Mouse (Mus musculus) heart, postnatal 4 days (tissue): ENCODE measurements around the gene H2-T24. TPM values are rescaled to one million over a fixed set of nuclear protein-coding genes. Genes with fewer than 3 reads are reported as not detected.

ENCODE experiments used
- DNase-seq: peaks from one replicate; pipeline ENCODE4 v3.0.0; 2021
- microRNA-seq, 2 experiments: library from miRNA; unstranded; fragments of <30 nt; microRNA quantifications; one replicate each; pipeline ENCODE4 v1.2.0; 2021 to 2022
- total RNA-seq, 2 experiments: library from RNA; stranded (reverse); gene quantifications; 2 replicates each; pipeline ENCODE4 v1.2.3; 2021

H2-T24 gene
- total RNA-seq, 2 experiments from 2014 or later, result 1.1 to 1.6 TPM

DNA sequence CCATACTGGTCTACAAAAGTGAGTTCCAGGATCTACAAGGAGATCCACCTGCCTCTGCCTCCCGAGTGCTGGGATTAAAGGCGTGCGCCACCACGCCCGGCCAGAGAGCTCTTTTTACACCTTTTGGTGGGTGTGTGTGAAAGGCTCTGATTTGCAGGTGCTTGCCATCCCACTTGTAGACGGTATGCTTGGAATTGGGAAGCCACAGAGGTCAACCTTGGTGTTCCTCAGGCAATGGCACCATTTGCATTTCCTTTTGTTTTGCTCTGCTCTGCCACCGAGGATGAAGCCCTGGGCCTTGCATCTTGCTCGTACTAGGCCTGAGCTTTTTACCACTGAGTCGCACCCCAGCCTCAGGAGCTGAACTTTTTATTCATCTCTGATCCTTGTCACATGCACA, 38.6 kb downstream of the H2-T24 start:
- no peak for DNase-seq

- peak; percentile 70 for DNase-seq
Observed at GRCm38 (mm10) chr17:35980363-35980754, 40.0 kb downstream of the H2-T24 start.

DNA sequence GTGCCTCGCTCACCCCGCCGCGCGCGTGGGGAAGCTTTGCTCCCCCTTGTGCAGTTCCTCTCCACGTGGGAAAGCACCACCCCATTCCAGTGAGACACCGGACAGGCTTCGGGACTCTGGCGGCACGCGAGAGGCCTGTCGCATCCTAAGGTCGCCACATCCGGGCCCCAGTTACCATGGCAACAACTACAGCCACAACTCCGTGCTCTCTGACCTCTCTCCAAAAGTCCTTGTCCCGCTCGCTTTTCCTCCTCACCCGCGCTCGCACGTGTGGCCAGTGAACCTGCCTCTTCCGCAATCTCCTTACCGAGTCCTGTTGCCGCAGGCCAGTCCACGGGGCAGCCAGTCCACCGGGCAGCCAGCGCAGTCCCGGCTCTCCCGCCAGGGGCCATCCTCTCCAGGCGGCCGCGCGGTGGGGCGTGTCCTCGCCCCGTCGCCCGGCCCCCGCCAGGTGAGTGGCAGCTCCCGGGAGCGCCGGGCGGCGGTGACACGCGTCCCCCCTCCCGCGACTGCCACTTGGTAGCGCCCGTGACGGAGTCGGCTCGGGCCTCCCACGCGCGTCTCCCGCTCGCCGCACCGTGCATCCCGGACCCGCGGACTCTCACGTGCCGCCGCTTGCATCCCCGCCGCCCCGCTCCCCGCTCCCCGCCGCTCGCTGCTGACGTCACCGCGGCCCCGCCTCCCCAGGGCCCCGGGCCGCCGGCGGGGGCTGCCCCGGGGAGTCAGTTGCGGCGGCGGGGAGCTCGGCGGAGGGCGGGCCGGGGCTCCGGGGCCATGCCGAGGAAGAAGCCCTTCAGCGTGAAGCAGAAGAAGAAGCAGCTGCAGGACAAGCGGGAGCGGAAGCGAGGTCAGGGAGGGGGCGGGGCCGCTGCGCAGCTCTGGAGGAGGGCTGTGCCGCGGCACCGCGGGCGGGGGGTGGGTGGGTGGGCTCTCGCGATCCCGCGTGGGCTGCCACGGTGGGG, 40.7 kb downstream of the H2-T24 start, which contains the start of the genes Gnl1 and Prr3:
Gene Gnl1 (plus strand): TSS at position 451 of the 962 bp plus-strand sequence.
Gene Prr3 (minus strand): TSS at position 836 of the 962 bp plus-strand sequence.
- peak; percentile 89 for DNase-seq

DNA sequence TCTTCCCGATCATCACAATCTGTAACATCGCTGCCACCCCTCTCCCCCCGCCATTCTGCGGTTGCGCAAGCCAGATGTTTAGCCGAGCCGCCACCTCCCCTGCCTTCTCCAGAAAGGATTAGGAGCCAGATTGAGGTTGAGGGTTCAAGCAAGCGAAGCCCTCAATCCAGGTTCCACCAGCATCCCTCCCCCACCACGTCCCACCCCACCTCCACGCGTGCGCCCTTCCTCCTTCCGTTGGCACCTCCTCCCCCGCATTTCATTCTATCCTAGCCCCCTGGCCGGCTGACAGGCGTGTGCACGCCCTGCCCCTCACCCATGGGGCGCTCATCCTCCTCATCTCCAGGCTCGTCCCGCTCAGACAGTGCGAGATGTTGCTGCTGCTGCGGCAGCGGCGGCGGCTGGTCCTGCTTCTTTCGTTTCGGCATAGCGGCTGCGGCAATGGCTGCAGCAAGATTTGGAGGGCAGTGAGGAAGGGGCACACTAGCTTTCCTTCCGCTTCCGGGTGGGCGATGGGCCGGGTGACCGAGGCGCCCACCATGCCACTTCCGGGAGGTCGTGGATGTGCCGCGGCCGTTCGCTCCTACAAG, 41.5 kb downstream of the H2-T24 start:
- peak; percentile 81 for DNase-seq

DNA sequence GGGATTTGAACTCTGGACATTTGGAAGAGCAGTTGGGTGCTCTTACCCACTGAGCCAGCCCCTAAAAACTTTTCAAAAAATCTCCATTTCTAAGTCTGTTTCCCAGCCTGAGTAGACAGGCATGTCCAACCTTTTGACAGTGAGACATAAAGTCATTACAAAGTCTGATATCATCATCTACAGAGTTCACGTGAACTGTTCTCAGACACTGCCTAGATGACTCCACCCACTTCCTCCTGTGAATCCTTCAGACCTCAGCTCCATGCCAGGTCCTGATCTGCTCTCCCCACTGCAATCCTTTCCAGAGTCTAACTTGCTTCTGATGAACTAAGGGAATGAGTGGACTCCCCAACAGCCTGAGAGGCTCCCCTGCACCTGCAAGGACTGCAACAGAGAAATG, 48.2 kb downstream of the H2-T24 start:
- no peak for DNase-seq

DNA sequence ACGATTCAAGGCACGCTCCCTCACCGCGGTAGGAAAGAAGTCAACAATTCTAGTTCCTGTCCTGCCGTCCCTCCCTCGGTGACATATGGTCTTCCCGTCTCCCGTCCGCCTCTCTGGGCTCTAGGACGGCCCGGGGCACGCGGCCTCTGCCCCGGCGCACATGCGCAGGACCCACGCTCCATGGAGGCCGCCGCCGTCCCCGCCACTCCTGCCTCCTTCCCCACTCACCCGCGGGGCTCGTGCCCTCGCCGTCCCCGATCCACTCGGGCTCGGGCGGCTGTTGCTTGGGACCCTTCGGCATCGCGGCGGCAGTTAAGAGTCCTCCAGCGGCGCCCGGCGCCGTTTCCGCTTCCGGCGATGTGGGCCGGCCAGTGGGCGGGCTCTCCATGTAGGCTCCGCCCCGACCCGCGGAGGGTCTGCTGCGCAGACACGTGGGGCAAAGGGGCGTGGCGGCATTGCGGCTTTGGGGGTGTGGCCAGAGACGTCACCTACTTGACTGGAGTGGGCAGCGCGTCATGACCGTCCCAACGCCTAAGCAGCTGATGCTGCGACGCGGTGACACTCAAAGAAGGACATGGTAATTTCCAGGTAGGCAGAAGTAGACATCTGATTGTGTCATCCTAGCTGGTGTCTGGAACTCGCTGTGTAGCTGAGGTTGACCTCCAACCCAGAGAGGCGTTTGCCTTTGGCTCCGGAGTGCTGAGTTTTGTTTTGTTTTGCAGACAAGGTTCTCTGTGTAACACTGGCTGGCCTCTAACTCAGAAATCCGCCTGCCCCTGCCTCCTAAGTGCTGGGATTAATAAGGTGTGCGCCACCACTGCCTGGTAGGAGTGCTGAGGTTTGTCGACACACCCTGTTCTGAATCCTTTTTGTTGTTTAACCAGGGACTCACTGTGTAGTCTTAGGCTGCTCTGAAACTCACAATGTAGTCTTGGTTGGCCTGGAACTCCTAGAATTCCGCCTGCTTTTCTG, 50.7 kb downstream of the H2-T24 start, which contains the start of gene Abcf1:
Gene Abcf1 (minus strand): TSS at position 344 of the 972 bp plus-strand sequence.
- DNase-seq, result peak; percentile 100

- no peak for DNase-seq
Observed at GRCm38 (mm10) chr17:35967621-35968020, 52.7 kb downstream of the H2-T24 start.

GRCm38 (mm10) chr17:35963279-35963678, 57.1 kb downstream of the H2-T24 start:
- no peak for DNase-seq

GRCm38 (mm10) chr17:35958533-35959223, 61.7 kb downstream of the H2-T24 start:
- no peak for DNase-seq

Small RNAs within 50 kb of the gene (microRNA-seq; reads per million reads assigned to microRNA genes)
- 103 to 112 reads per million in 2 experiments for gene Mir877

Other genes starting within 250 kb of the H2-T24 start
- 10 to 100 TPM; 39.7 to 42.5 TPM for gene Ier3, start 198.9 kb downstream of the H2-T24 start, total RNA-seq
- gene Flot1, start 197.3 kb downstream of the H2-T24 start, total RNA-seq, result 100 to 1,000 TPM in 1 of 2 experiments, 10 to 100 TPM in 1; 97.8 to 105 TPM
- 100 to 1,000 TPM; 908 to 913 TPM for gene Tubb5, start 182.3 kb downstream of the H2-T24 start, total RNA-seq
- 10 to 100 TPM; 37.9 to 40.6 TPM for gene Mdc1, start 179.0 kb downstream of the H2-T24 start, total RNA-seq
- 10 to 100 TPM; 26.3 to 32.2 TPM for gene Nrm, start 159.2 kb downstream of the H2-T24 start, total RNA-seq
- 10 to 100 TPM; 32.6 to 32.7 TPM for gene Ppp1r18, start 155.0 kb downstream of the H2-T24 start, total RNA-seq
- gene Dhx16, start 140.7 kb downstream of the H2-T24 start, total RNA-seq, result 10 to 100 TPM; 24.2 to 25.1 TPM
- gene 2310061I04Rik, start 123.1 kb downstream of the H2-T24 start, total RNA-seq, result 10 to 100 TPM; 45.0 to 47.0 TPM
- 10 to 100 TPM; 18.7 to 23.0 TPM for gene Atat1, start 110.5 kb downstream of the H2-T24 start, total RNA-seq
- 10 to 100 TPM; 56.1 to 58.3 TPM for gene Mrps18b, start 104.2 kb downstream of the H2-T24 start, total RNA-seq
- gene Ppp1r10, start 104.1 kb downstream of the H2-T24 start, total RNA-seq, result 10 to 100 TPM; 49.2 to 58.5 TPM
- 10 to 100 TPM; 71.0 to 73.9 TPM for gene Abcf1, start 50.8 kb downstream of the H2-T24 start, total RNA-seq
- 10 to 100 TPM; 38.4 to 38.6 TPM for gene Gnl1, start 40.7 kb downstream of the H2-T24 start, total RNA-seq
- gene Prr3, start 40.3 kb downstream of the H2-T24 start, total RNA-seq, result 10 to 100 TPM; 12.9 TPM
- gene H2-T23, start 12.3 kb upstream of the H2-T24 start, total RNA-seq, result 1 to 10 TPM; 7.7 to 9.5 TPM
- gene H2-T22, start 22.2 kb upstream of the H2-T24 start, total RNA-seq, result 1 to 10 TPM; 7.9 to 9.3 TPM
- gene Gm6034, start 22.4 kb upstream of the H2-T24 start, total RNA-seq, result not detected
- 1 to 10 TPM in 1 of 2 experiments, under 1 TPM in 1; 0.98 to 1.1 TPM for gene Gm11127, start 37.8 kb upstream of the H2-T24 start, total RNA-seq
- not detected for gene Gm19684, start 101.1 kb upstream of the H2-T24 start, total RNA-seq
- gene Gm7030, start 108.9 kb upstream of the H2-T24 start, total RNA-seq, result not detected
- not detected for gene Gm8909, start 148.0 kb upstream of the H2-T24 start, total RNA-seq
- not detected for gene H2-T3, start 169.7 kb upstream of the H2-T24 start, total RNA-seq
- 10 to 100 TPM; 35.0 to 43.1 TPM for gene Rpp21, start 237.5 kb upstream of the H2-T24 start, total RNA-seq